Mouse (Mus musculus) telencephalon, adult 2 months (tissue): ENCODE data around the gene Nup155.
"Not testable (repeated sequence)": the region's sequence is repeated elsewhere in the genome, so short reads cannot be mapped to it uniquely, and the experiment has no call there.

Source experiments
- DNase-seq: peaks from one replicate; pipeline ENCODE4 v3.0.0-alpha.2; 2011; ENCODE audit warnings: low read depth, low spot score

Nup155 gene

GRCm38 (mm10) chr15:8108966-8109743 is at the start of gene Nup155:
Gene Nup155 (plus strand): TSS chr15:8109273.
- DNase-seq: peak; percentile 96

GRCm38 (mm10) chr15:8065221-8065620 is 43.9 kb upstream of the Nup155 start:
- DNase-seq: no peak

GRCm38 (mm10) chr15:8073159-8073558 is 35.9 kb upstream of the Nup155 start:
- not testable (repeated sequence) for DNase-seq

- no peak for DNase-seq
Observed at GRCm38 (mm10) chr15:8082139-8082538, 26.9 kb upstream of the Nup155 start.

- no peak for DNase-seq
Observed at GRCm38 (mm10) chr15:8087293-8087692, 21.8 kb upstream of the Nup155 start.

GRCm38 (mm10) chr15:8088715-8089114 is 20.4 kb upstream of the Nup155 start:
- DNase-seq: no peak

GRCm38 (mm10) chr15:8090685-8091084 is 18.4 kb upstream of the Nup155 start:
- DNase-seq: no peak

GRCm38 (mm10) chr15:8092668-8093067 is 16.4 kb upstream of the Nup155 start:
- not testable (repeated sequence) for DNase-seq

- no peak for DNase-seq
Observed at GRCm38 (mm10) chr15:8097853-8098252, 11.2 kb upstream of the Nup155 start.

- peak; percentile 94 for DNase-seq
Observed at GRCm38 (mm10) chr15:8098774-8099749, 10.0 kb upstream of the Nup155 start, which contains the start of gene Wdr70. Gene Wdr70 (minus strand): TSS chr15:8099209.

GRCm38 (mm10) chr15:8101975-8102542 is 7.0 kb upstream of the Nup155 start:
- DNase-seq: not testable (repeated sequence)

- no peak for DNase-seq
Observed at GRCm38 (mm10) chr15:8108360-8108965, 610 bp upstream of the Nup155 start.

GRCm38 (mm10) chr15:8109782-8110181 is 709 bp downstream of the Nup155 start:
- DNase-seq: no peak

GRCm38 (mm10) chr15:8129281-8129680 is 20.2 kb downstream of the Nup155 start:
- no peak for DNase-seq

- DNase-seq: no peak
Observed at GRCm38 (mm10) chr15:8131268-8131667, 22.2 kb downstream of the Nup155 start.

GRCm38 (mm10) chr15:8131761-8132160 is 22.7 kb downstream of the Nup155 start:
- DNase-seq: no peak

GRCm38 (mm10) chr15:8135606-8136005 is 26.5 kb downstream of the Nup155 start:
- no peak for DNase-seq

- no peak for DNase-seq
Observed at GRCm38 (mm10) chr15:8161841-8162240, 52.8 kb downstream of the Nup155 start.

- peak; percentile 75 for DNase-seq
Observed at GRCm38 (mm10) chr15:8168591-8169265, 59.7 kb downstream of the Nup155 start, which contains the start of gene Cplane1. Gene Cplane1 (plus strand): TSS chr15:8169106.

GRCm38 (mm10) chr15:8169266-8169746 is 60.2 kb downstream of the Nup155 start:
- DNase-seq: peak; percentile 46

- DNase-seq: no peak
Observed at GRCm38 (mm10) chr15:8189563-8189962, 80.5 kb downstream of the Nup155 start.
